In genomic region chr9:21691862-21692261, GRCm38 (mm10) we compare ENCODE assay signal across 9 mouse cellular contexts. TPM values are rescaled to one million over a fixed set of nuclear protein-coding genes. Genes with fewer than 3 reads are reported as not detected.
DNase-seq lines count a peak whose midpoint lies in the region; ATAC-seq and TF ChIP-seq lines count a peak whose summit lies in the region.
"Had no signal": no experiment of that assay in that cellular context is flagged by ENCODE, and none has a peak within 500 bp of the region (broad histone marks: within the 10 kb centered on the region; RNA-seq: fewer than 3 reads in every experiment).

No protein-coding gene starts in this region.

- H3K9me3 ChIP-seq in lung, embryonic 14.5 days (ENCODE audit: low read depth, low read length), result no peaks in the 10 kb centered on the region
- H3K9me3 ChIP-seq: limb, embryonic 13.5 days had no signal

- peak; percentile 13 for DNase-seq in gastrocnemius, adult 18-20 months (ENCODE audit: low spot score)
- DNase-seq in gastrocnemius, adult 8-10 months (ENCODE audit: low spot score in 2 of 2), result no peak
- DNase-seq in spleen, adult 2 months (ENCODE audit: low read depth in 1 of 2, low spot score in 2 of 2), result no peak
- no peak for DNase-seq in spleen, adult 12 weeks (ENCODE audit: low spot score)
- peak; percentile 78 for DNase-seq in embryo, embryonic 10 days (ENCODE audit: low spot score)
- DNase-seq in lung, embryonic 14.5 days, result peak; percentile 69
- DNase-seq in c-Kit-positive CD71-positive TER-119-positive erythroid progenitor cells, embryonic 14.5 days (ENCODE audit: low spot score), result no peak

- peak; percentile 43; the same call in 1 of the 2 replicates for TF ChIP-seq CTCF in spleen, adult 2 months (IDR thresholded peaks at IDR 0.05; ENCODE audit: extremely low read depth, insufficient read depth, insufficient read length, insufficient replicate concordance)
- TF ChIP-seq CTCF in lung, embryonic 14.5 days (IDR thresholded peaks at IDR 0.05; ENCODE audit: low read depth), result peak; percentile 53

- no peak for TF ChIP-seq POLR2A in spleen, adult 2 months (IDR thresholded peaks at IDR 0.05; ENCODE audit: low read depth, low read length)

- H3K9ac ChIP-seq in lung, embryonic 14.5 days, result no peak overlapping the region
- H3K9ac ChIP-seq: limb, embryonic 13.5 days had no signal

- no peaks in the 10 kb centered on the region for H3K27me3 ChIP-seq in spleen, adult 2 months (ENCODE audit: control insufficient read depth, insufficient read depth, low read length)
- H3K27me3 ChIP-seq in lung, embryonic 14.5 days (ENCODE audit: insufficient read depth, low read length), result no peaks in the 10 kb centered on the region
- H3K27me3 ChIP-seq: limb, embryonic 13.5 days had no signal

- H3K4me1 ChIP-seq in spleen, adult 2 months (ENCODE audit: control insufficient read depth, insufficient read depth, insufficient read length), result no peaks in the 10 kb centered on the region
- H3K4me1 ChIP-seq in lung, embryonic 14.5 days (ENCODE audit: insufficient read depth), result no peaks in the 10 kb centered on the region
- H3K4me1 ChIP-seq: limb, embryonic 13.5 days had no signal

- no peak overlapping the region for H3K4me2 ChIP-seq in lung, embryonic 14.5 days
- H3K4me2 ChIP-seq: limb, embryonic 13.5 days had no signal

- H3K4me3 ChIP-seq in spleen, adult 2 months (ENCODE audit: extremely low read depth, insufficient read depth, insufficient read length), result no peak overlapping the region
- H3K4me3 ChIP-seq in lung, embryonic 14.5 days (ENCODE audit: low read depth, low read length), result no peak overlapping the region
- H3K4me3 ChIP-seq: limb, embryonic 13.5 days had no signal

- WGBS in spleen, adult 2 months, result 74% methylated on average over 2 of the region's 2 CpGs
- 33% methylated on average over 2 of the region's 2 CpGs for WGBS in lung, embryonic 14.5 days

- peaks cover 30% of the 10 kb centered on the region for H3K36me3 ChIP-seq in spleen, adult 2 months (ENCODE audit: control insufficient read depth, insufficient read depth, low read length)
- peaks cover 95% of the 10 kb centered on the region for H3K36me3 ChIP-seq in lung, embryonic 14.5 days (ENCODE audit: insufficient read depth)

- no peak for ATAC-seq in lung, embryonic 14.5 days (ENCODE audit: insufficient read depth)
- ATAC-seq in megakaryocyte-erythroid progenitor cell, adult 5-6 weeks (replicated peaks; ENCODE audit: low FRiP score, low TSS enrichment, poor library complexity, severe bottlenecking), result no peak

- no peak overlapping the region for H3K27ac ChIP-seq in spleen, adult 2 months (ENCODE audit: insufficient read depth, low read length)
- no peak overlapping the region for H3K27ac ChIP-seq in lung, embryonic 14.5 days (ENCODE audit: low read depth)
- H3K27ac ChIP-seq: limb, embryonic 13.5 days had no signal

RNA-seq across cellular contexts. Expression of gene Ldlr, which starts 31.4 kb away (rescaled TPM):
- 1 to 10 TPM; 2.4 to 2.6 TPM for total RNA-seq in gastrocnemius, adult 18-20 months (2021)
- total RNA-seq in gastrocnemius, adult 8-10 months (2022), result 1 to 10 TPM; 2.9 to 3.6 (median 3.2) TPM
- 19.4 and 23.6 TPM in 2 replicates for polyA plus RNA-seq in spleen, adult 2 months (2012; rRNA removed)
- 24.2 and 24.4 TPM in 2 replicates for polyA plus RNA-seq in lung, embryonic 14.5 days (2014; fragmentation: Nextera tagmentation; extraction: Ambion mirVana)
- 8.4 and 14.8 TPM in 2 replicates for total RNA-seq in megakaryocyte-erythroid progenitor cell, adult 5-6 weeks (2014; fragmentation: Nextera tagmentation)
- 11.5 and 13.9 TPM in 2 replicates for total RNA-seq in megakaryocyte-erythroid progenitor cell, adult 5-6 weeks (2017)

Comparison
In these comparisons a context has a peak if more than half of its experiments do, and no peak if none do; other contexts are left out.
1. DNase-seq: peak in gastrocnemius, adult 18-20 months (single experiment), embryo, embryonic 10 days (single experiment) and lung, embryonic 14.5 days (single experiment); none in gastrocnemius, adult 8-10 months (0 of 2), spleen, adult 2 months (0 of 2), spleen, adult 12 weeks (single experiment) and c-Kit-positive CD71-positive TER-119-positive erythroid progenitor cells, embryonic 14.5 days (single experiment).